Mouse (Mus musculus): ENCODE measurements at regions not wholly inside any gene's neighbourhood (a gene's known extent, or its start where the extent isn't known, plus 50 kb on each side); places are given as distances from the start of the nearest gene placed in this dataset.

- no peak for DNase-seq (ENCODE audit: low read depth, low spot score)
These were observed 113.6 kb upstream of the Armc2 start for GRCm38 (mm10) chr10:42131798-42132197.

- DNase-seq (ENCODE audit: low read depth, low spot score) = no peak
These were observed 113.1 kb upstream of the Armc2 start for GRCm38 (mm10) chr10:42131298-42131697.

- no peak for DNase-seq (ENCODE audit: low read depth, low spot score)
These were observed 109.7 kb upstream of the Armc2 start for GRCm38 (mm10) chr10:42127865-42128419.

GRCm38 (mm10) chr10:42126816-42127215 is 108.6 kb upstream of the Armc2 start:
- no peak for DNase-seq (ENCODE audit: low read depth, low spot score)

- no peak for DNase-seq (ENCODE audit: low read depth, low spot score)
These were observed 104.8 kb upstream of the Armc2 start for GRCm38 (mm10) chr10:42122768-42123635.

- no peak for DNase-seq (ENCODE audit: low read depth, low spot score)
These were observed 103.7 kb upstream of the Armc2 start for GRCm38 (mm10) chr10:42121984-42122383.

GRCm38 (mm10) chr10:42119326-42119725 is 101.1 kb upstream of the Armc2 start:
- DNase-seq (ENCODE audit: low read depth, low spot score) = no peak

- DNase-seq (ENCODE audit: low read depth, low spot score) = no peak
These were observed 100.3 kb upstream of the Armc2 start for GRCm38 (mm10) chr10:42118361-42119188.

- DNase-seq (ENCODE audit: low read depth, low spot score) = no peak
These were observed 99.3 kb upstream of the Armc2 start for GRCm38 (mm10) chr10:42117523-42117922.

GRCm38 (mm10) chr10:42115920-42116298 is 97.7 kb upstream of the Armc2 start:
- no peak for DNase-seq (ENCODE audit: low read depth, low spot score)

- DNase-seq (ENCODE audit: low read depth, low spot score) = no peak
These were observed 97.1 kb upstream of the Armc2 start for GRCm38 (mm10) chr10:42115224-42115919.

- DNase-seq (ENCODE audit: low read depth, low spot score) = no peak
These were observed 92.5 kb upstream of the Armc2 start for GRCm38 (mm10) chr10:42110704-42111103.

GRCm38 (mm10) chr10:42108294-42109014 is 90.2 kb upstream of the Armc2 start:
- DNase-seq (ENCODE audit: low read depth, low spot score) = no peak

- DNase-seq (ENCODE audit: low read depth, low spot score) = no peak
These were observed 89.4 kb upstream of the Armc2 start for GRCm38 (mm10) chr10:42107437-42108293.

- DNase-seq (ENCODE audit: low read depth, low spot score) = no peak
These were observed 88.4 kb upstream of the Armc2 start for GRCm38 (mm10) chr10:42106611-42107010.

GRCm38 (mm10) chr10:42105083-42105482 is 86.8 kb upstream of the Armc2 start:
- DNase-seq (ENCODE audit: low read depth, low spot score) = no peak

GRCm38 (mm10) chr10:42102320-42102719 is 84.1 kb upstream of the Armc2 start:
- DNase-seq (ENCODE audit: low read depth, low spot score) = no peak

GRCm38 (mm10) chr10:42101096-42101495 is 82.9 kb upstream of the Armc2 start:
- DNase-seq (ENCODE audit: low read depth, low spot score) = no peak

- DNase-seq (ENCODE audit: low read depth, low spot score) = no peak
These were observed 78.7 kb upstream of the Armc2 start for GRCm38 (mm10) chr10:42096924-42097323.

GRCm38 (mm10) chr10:42095986-42096385 is 77.7 kb upstream of the Armc2 start:
- no peak for DNase-seq (ENCODE audit: low read depth, low spot score)

Measured in skeletal muscle tissue, adult 2 months (tissue).